Mouse (Mus musculus) embryonic facial prominence, embryonic 15.5 days (tissue): ENCODE data around the gene Vav3. TPM values are rescaled to one million over a fixed set of nuclear protein-coding genes. Genes with fewer than 3 reads are reported as not detected.
A peak's percentile ranks its signal among the peaks of the same experiment; 100 is the strongest.

Experiments used
- ATAC-seq: fragments of 200-750 bp; cut with Nextera tagmentation; 2 replicates; pipeline ENCODE4 v1.8.0; 2017; ENCODE audit warnings: low read depth, moderate TSS enrichment; ENCODE audit not compliant: insufficient number of reproducible peaks, low FRiP score, low TSS enrichment
- H3K27ac ChIP-seq: fragments of 300-500 bp; sonication (generic); replicated peaks from 2 replicates; pipeline ENCODE4 v1.5.1; 2015; ENCODE audit warnings: mild to moderate bottlenecking, inconsistent platforms
- H3K27me3 ChIP-seq: fragments of 300-500 bp; sonication (generic); 2 replicates; pipeline ENCODE4 v1.6.1; 2015; ENCODE audit warnings: inconsistent platforms
- H3K36me3 ChIP-seq: fragments of 300-500 bp; sonication (generic); 2 replicates; pipeline ENCODE4 v1.6.1; 2015; ENCODE audit warnings: mild to moderate bottlenecking, inconsistent platforms
- H3K4me1 ChIP-seq: fragments of 300-500 bp; sonication (generic); 2 replicates; pipeline ENCODE4 v1.6.1; 2015; ENCODE audit warnings: inconsistent platforms
- H3K4me2 ChIP-seq: fragments of 300-500 bp; sonication (generic); replicated peaks from 2 replicates; pipeline ENCODE4 v1.6.1; 2015; ENCODE audit warnings: mild to moderate bottlenecking, inconsistent platforms
- H3K4me3 ChIP-seq: fragments of 300-500 bp; sonication (generic); replicated peaks from 2 replicates; pipeline ENCODE4 v1.5.1; 2015; ENCODE audit warnings: mild to moderate bottlenecking, inconsistent platforms
- H3K9ac ChIP-seq: fragments of 300-500 bp; sonication (generic); 2 replicates; pipeline ENCODE4 v1.6.1; 2015; ENCODE audit warnings: inconsistent platforms
- H3K9me3 ChIP-seq: fragments of 300-500 bp; sonication (generic); replicated peaks from 2 replicates; pipeline ENCODE4 v1.6.1; 2016; ENCODE audit warnings: inconsistent platforms
- WGBS: fragments of 180-500 bp; shearing (Covaris S2); methylation state at CpG from one replicate; pipeline ENCODE4 v1.1.7; 2015; 5-methylcytosine and 5-hydroxymethylcytosine counted together
- polyA plus RNA-seq: library from polyadenylated mRNA; unstranded; fragments of >200 nt; fragmentation: Nextera tagmentation; extraction: Ambion mirVana; gene quantifications from 2 replicates; pipeline ENCODE4 v1.2.1, GENCODE M21; 2015

Vav3 gene
- polyA plus RNA-seq, 1 experiment from 2014 or later: 27.7 TPM

GRCm38 (mm10) chr3:109322225-109322624 is 18.2 kb upstream of the Vav3 start:
- no peaks in the 10 kb centered on the region for H3K27me3 ChIP-seq
- H3K9ac ChIP-seq: no peak overlapping the region
- no peak overlapping the region for H3K4me3 ChIP-seq
- no peaks in the 10 kb centered on the region for H3K36me3 ChIP-seq
- H3K4me2 ChIP-seq: no peak overlapping the region
- H3K9me3 ChIP-seq: no peaks in the 10 kb centered on the region
- no peaks in the 10 kb centered on the region for H3K4me1 ChIP-seq
- no peak for ATAC-seq
- no peak overlapping the region for H3K27ac ChIP-seq

- no peak overlapping the region for H3K4me2 ChIP-seq
- no peak overlapping the region for H3K4me3 ChIP-seq
- H3K4me1 ChIP-seq: no peaks in the 10 kb centered on the region
- no peaks in the 10 kb centered on the region for H3K27me3 ChIP-seq
- no peak overlapping the region for H3K9ac ChIP-seq
- no peak overlapping the region for H3K27ac ChIP-seq
- H3K36me3 ChIP-seq: no peaks in the 10 kb centered on the region
- no peak for ATAC-seq
- H3K9me3 ChIP-seq: no peaks in the 10 kb centered on the region
- 60% methylated on average over 7 of the region's 7 CpGs for WGBS
Measured at GRCm38 (mm10) chr3:109323447-109324300, 16.8 kb upstream of the Vav3 start.

- H3K4me3 ChIP-seq: no peak overlapping the region
- no peaks in the 10 kb centered on the region for H3K9me3 ChIP-seq
- no peak overlapping the region for H3K27ac ChIP-seq
- H3K4me2 ChIP-seq: no peak overlapping the region
- no peaks in the 10 kb centered on the region for H3K27me3 ChIP-seq
- no peaks in the 10 kb centered on the region for H3K36me3 ChIP-seq
- WGBS: 57% methylated on average over 3 of the region's 3 CpGs
- ATAC-seq: no peak
- no peaks in the 10 kb centered on the region for H3K4me1 ChIP-seq
- no peak overlapping the region for H3K9ac ChIP-seq
Measured at GRCm38 (mm10) chr3:109327128-109327527, 13.3 kb upstream of the Vav3 start.

GRCm38 (mm10) chr3:109332755-109333154 is 7.7 kb upstream of the Vav3 start:
- ATAC-seq: no peak
- H3K36me3 ChIP-seq: no peaks in the 10 kb centered on the region
- H3K4me2 ChIP-seq: no peak overlapping the region
- H3K27me3 ChIP-seq: no peaks in the 10 kb centered on the region
- H3K4me3 ChIP-seq: no peak overlapping the region
- H3K27ac ChIP-seq: no peak overlapping the region
- H3K9ac ChIP-seq: no peak overlapping the region
- WGBS: 34% methylated on average over 5 of the region's 5 CpGs
- no peaks in the 10 kb centered on the region for H3K4me1 ChIP-seq
- no peaks in the 10 kb centered on the region for H3K9me3 ChIP-seq

- no peak for ATAC-seq
Measured at GRCm38 (mm10) chr3:109335470-109335869, 5.0 kb upstream of the Vav3 start.

GRCm38 (mm10) chr3:109339290-109339689 is 1.2 kb upstream of the Vav3 start:
- H3K27me3 ChIP-seq: no peaks in the 10 kb centered on the region
- no peaks in the 10 kb centered on the region for H3K36me3 ChIP-seq
- H3K4me2 ChIP-seq: no peak overlapping the region; the same call in 1 of the 2 replicates
- no peak overlapping the region for H3K27ac ChIP-seq
- WGBS: 74% methylated on average over 9 of the region's 9 CpGs
- H3K9ac ChIP-seq: no peak overlapping the region
- H3K4me3 ChIP-seq: no peak overlapping the region
- ATAC-seq: no peak
- peaks cover 11% of the 10 kb centered on the region; the same call in 1 of the 2 replicates for H3K4me1 ChIP-seq
- no peaks in the 10 kb centered on the region for H3K9me3 ChIP-seq

More at GRCm38 (mm10) chr3:109335470-109335869, 5.0 kb upstream of the Vav3 start:
- Histone ChIP-seq H3K27me3 (no peaks in the 10 kb centered on the region), H3K9ac (no peak overlapping the region), H3K36me3 (no peaks in the 10 kb centered on the region), H3K4me1 (no peaks in the 10 kb centered on the region), H3K4me3 (no peak overlapping the region), H3K4me2 (no peak overlapping the region), H3K27ac (no peak overlapping the region), H3K9me3 (no peaks in the 10 kb centered on the region)
- 57% methylated on average over 1 of the region's 1 CpGs for WGBS

- ATAC-seq: peak; percentile 35
Measured at GRCm38 (mm10) chr3:109339941-109340273, 546 bp upstream of the Vav3 start.

GRCm38 (mm10) chr3:109341071-109341480 is 623 bp downstream of the Vav3 start:
- WGBS: 1% methylated on average over 18 of the region's 18 CpGs
- Histone ChIP-seq H3K36me3 (no peaks in the 10 kb centered on the region), H3K9me3 (no peaks in the 10 kb centered on the region), H3K27me3 (no peaks in the 10 kb centered on the region), H3K27ac (peak overlapping the region; percentile 81), H3K4me3 (peak overlapping the region; percentile 61), H3K9ac (peak overlapping the region; percentile 54), H3K4me1 (peaks cover 11% of the 10 kb centered on the region; the same call in 1 of the 2 replicates), H3K4me2 (peak overlapping the region; percentile 91)
- no peak for ATAC-seq

More at GRCm38 (mm10) chr3:109339941-109340273, 546 bp upstream of the Vav3 start:
- 1% methylated on average over 9 of the region's 9 CpGs for WGBS
- H3K27me3 ChIP-seq: no peaks in the 10 kb centered on the region
- H3K27ac ChIP-seq: peak overlapping the region; percentile 81
- H3K4me3 ChIP-seq: peak overlapping the region; percentile 61
- H3K9me3 ChIP-seq: no peaks in the 10 kb centered on the region
- no peaks in the 10 kb centered on the region for H3K36me3 ChIP-seq
- H3K4me2 ChIP-seq: peak overlapping the region; percentile 91
- H3K4me1 ChIP-seq: peaks cover 11% of the 10 kb centered on the region; the same call in 1 of the 2 replicates
- peak overlapping the region; percentile 54; the same call in 1 of the 2 replicates for H3K9ac ChIP-seq

- 3% methylated on average over 8 of the region's 8 CpGs for WGBS
- ATAC-seq: no peak
- peaks cover 11% of the 10 kb centered on the region; the same call in 1 of the 2 replicates for H3K4me1 ChIP-seq
- H3K9me3 ChIP-seq: no peaks in the 10 kb centered on the region
- H3K4me3 ChIP-seq: peak overlapping the region; percentile 61
- peak overlapping the region; percentile 91 for H3K4me2 ChIP-seq
- no peak overlapping the region for H3K27ac ChIP-seq
- no peaks in the 10 kb centered on the region for H3K36me3 ChIP-seq
- peak overlapping the region; percentile 54; the same call in 1 of the 2 replicates for H3K9ac ChIP-seq
- no peaks in the 10 kb centered on the region for H3K27me3 ChIP-seq
Measured at GRCm38 (mm10) chr3:109341631-109342030, 1.2 kb downstream of the Vav3 start.

- no peak for ATAC-seq
- Histone ChIP-seq H3K27me3 (no peaks in the 10 kb centered on the region), H3K9ac (no peak overlapping the region), H3K9me3 (no peaks in the 10 kb centered on the region), H3K4me2 (no peak overlapping the region), H3K4me1 (no peaks in the 10 kb centered on the region), H3K4me3 (no peak overlapping the region), H3K36me3 (no peaks in the 10 kb centered on the region), H3K27ac (no peak overlapping the region)
- WGBS: 72% methylated on average over 4 of the region's 4 CpGs
Measured at GRCm38 (mm10) chr3:109351956-109352684, 11.7 kb downstream of the Vav3 start.

- Histone ChIP-seq H3K36me3 (no peaks in the 10 kb centered on the region), H3K27me3 (no peaks in the 10 kb centered on the region), H3K4me2 (no peak overlapping the region), H3K4me3 (no peak overlapping the region), H3K9me3 (no peaks in the 10 kb centered on the region), H3K9ac (no peak overlapping the region), H3K27ac (no peak overlapping the region), H3K4me1 (no peaks in the 10 kb centered on the region)
- WGBS: 75% methylated on average over 6 of the region's 6 CpGs
- ATAC-seq: no peak
Measured at GRCm38 (mm10) chr3:109352690-109353089, 12.2 kb downstream of the Vav3 start.
